Mouse (Mus musculus) megakaryocyte-erythroid progenitor cell, adult 5-6 weeks (primary cell): ENCODE data around the gene Il17ra. TPM values are rescaled to one million over a fixed set of nuclear protein-coding genes. Genes with fewer than 3 reads are reported as not detected.

ENCODE experiments used
- ATAC-seq: replicated peaks from 2 replicates; pipeline ENCODE4 v1.8.0; 2016; ENCODE audit warnings: mild to moderate bottlenecking, inconsistent platforms; ENCODE audit not compliant: severe bottlenecking, poor library complexity, low FRiP score, low TSS enrichment
- total RNA-seq, 2 experiments: library from RNA; stranded (forward) in 1 of 2; stranded (reverse) in 1 of 2; fragments of 200-1000, 215-1000 nt in 1 of 2; fragments of >200 nt in 1 of 2; fragmentation: Nextera tagmentation in 1 of 2; gene quantifications; 2 replicates each; pipeline ENCODE4 v1.2.3; 2014 to 2017

The Il17ra gene
- 34.5 and 40.8 TPM in 2 replicates for total RNA-seq (2014; fragmentation: Nextera tagmentation)
- total RNA-seq (2017): 30.4 and 45.9 TPM in 2 replicates

- peak; percentile 50 for ATAC-seq
Measured at GRCm38 (mm10) chr6:120463086-120463871, at the start of gene Il17ra. Il17ra (plus strand) TSS chr6:120463247.

- no peak for ATAC-seq
Measured at GRCm38 (mm10) chr6:120438161-120438560, 24.9 kb upstream of the Il17ra start.

- ATAC-seq: no peak
Measured at GRCm38 (mm10) chr6:120442171-120442749, 20.8 kb upstream of the Il17ra start.

- ATAC-seq: no peak
Measured at GRCm38 (mm10) chr6:120443363-120444355, 19.4 kb upstream of the Il17ra start.

GRCm38 (mm10) chr6:120450208-120450607, 12.8 kb upstream of the Il17ra start:
- ATAC-seq: no peak

- no peak for ATAC-seq
Measured at GRCm38 (mm10) chr6:120452384-120453102, 10.5 kb upstream of the Il17ra start.

- peak; percentile 76 for ATAC-seq
Measured at GRCm38 (mm10) chr6:120453103-120453445, 10.0 kb upstream of the Il17ra start.

- no peak for ATAC-seq
Measured at GRCm38 (mm10) chr6:120453556-120453955, 9.5 kb upstream of the Il17ra start.

GRCm38 (mm10) chr6:120454627-120455077, 8.4 kb upstream of the Il17ra start:
- no peak for ATAC-seq

GRCm38 (mm10) chr6:120457074-120457473, 6.0 kb upstream of the Il17ra start:
- no peak for ATAC-seq

GRCm38 (mm10) chr6:120457751-120458150, 5.3 kb upstream of the Il17ra start:
- no peak for ATAC-seq

GRCm38 (mm10) chr6:120461217-120461616, 1.8 kb upstream of the Il17ra start:
- no peak for ATAC-seq

- ATAC-seq: no peak
Measured at GRCm38 (mm10) chr6:120462251-120462650, 796 bp upstream of the Il17ra start.

- ATAC-seq: peak; percentile 55
Measured at GRCm38 (mm10) chr6:120463884-120464283, 837 bp downstream of the Il17ra start.

GRCm38 (mm10) chr6:120464406-120464939, 1.4 kb downstream of the Il17ra start:
- ATAC-seq: no peak

- ATAC-seq: no peak
Measured at GRCm38 (mm10) chr6:120465393-120465792, 2.3 kb downstream of the Il17ra start.

- peak; percentile 46 for ATAC-seq
Measured at GRCm38 (mm10) chr6:120466609-120467329, 3.7 kb downstream of the Il17ra start.

GRCm38 (mm10) chr6:120468259-120468658, 5.2 kb downstream of the Il17ra start:
- ATAC-seq: no peak
